Mouse (Mus musculus): ENCODE results near the gene Ndufb7. TPM values are rescaled to one million over a fixed set of nuclear protein-coding genes. Genes with fewer than 3 reads are reported as not detected.

Ndufb7 gene
- polyA plus RNA-seq, 1 experiment = 338 TPM

DNA sequence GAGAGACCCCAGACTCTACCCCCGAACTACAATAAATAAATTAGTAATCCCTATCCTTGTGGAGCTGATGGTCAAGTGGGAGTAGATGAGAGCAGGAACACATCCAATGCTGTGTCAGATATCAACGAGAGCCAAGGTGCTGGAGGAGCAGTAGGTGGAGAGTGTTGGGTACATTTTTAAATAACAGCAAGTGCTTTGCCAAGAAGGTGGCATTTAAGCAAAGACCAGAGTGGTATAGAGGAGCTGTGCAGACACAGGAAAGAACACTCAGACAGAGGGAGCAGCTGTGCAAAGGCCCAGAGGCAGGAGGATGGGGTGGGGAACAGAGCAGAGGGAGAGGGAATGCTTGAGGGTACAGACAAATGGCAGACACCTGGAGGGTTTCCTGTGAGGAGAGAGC is 50.6 kb downstream of the Ndufb7 start:
- no peak for TF ChIP-seq GATA1 (IDR thresholded peaks at IDR 0.05; ENCODE audit: low read length)

- no peak for TF ChIP-seq GATA1 (IDR thresholded peaks at IDR 0.05; ENCODE audit: low read length)
These were observed 52.1 kb downstream of the Ndufb7 start for GRCm38 (mm10) chr8:83618566-83618965.

- TF ChIP-seq GATA1 (IDR thresholded peaks at IDR 0.05; ENCODE audit: low read length) = no peak
These were observed 53.3 kb downstream of the Ndufb7 start for GRCm38 (mm10) chr8:83619568-83620285.

Other genes starting within 250 kb of the Ndufb7 start
- gene Elmod2, start 234.2 kb upstream of the Ndufb7 start, polyA plus RNA-seq (2012) = 0.14 and 0.22 TPM in 2 replicates
- gene Mgat4d, start 218.2 kb upstream of the Ndufb7 start, polyA plus RNA-seq (2012) = not detected in 2 replicates
- not detected in 2 replicates for gene Clgn, start 176.8 kb upstream of the Ndufb7 start, polyA plus RNA-seq (2012)
- 1.4 and 1.8 TPM in 2 replicates for gene Scoc, start 108.3 kb upstream of the Ndufb7 start, polyA plus RNA-seq (2012)
- not detected in 2 replicates for gene Olfr370, start 30.9 kb upstream of the Ndufb7 start, polyA plus RNA-seq (2012)
- 121 and 229 TPM in 2 replicates for gene Tecr, start 41.3 kb downstream of the Ndufb7 start, polyA plus RNA-seq (2012)
- gene Dnajb1, start 41.5 kb downstream of the Ndufb7 start, polyA plus RNA-seq (2012) = 48.1 and 64.0 TPM in 2 replicates
- gene Gipc1, start 86.0 kb downstream of the Ndufb7 start, polyA plus RNA-seq (2012) = 63.1 and 78.2 TPM in 2 replicates
- 0.06 and 0.13 TPM in 2 replicates for gene Ptger1, start 100.0 kb downstream of the Ndufb7 start, polyA plus RNA-seq (2012)
- 75.4 and 91.7 TPM in 2 replicates for gene Pkn1, start 132.5 kb downstream of the Ndufb7 start, polyA plus RNA-seq (2012)
- 61.0 and 78.7 TPM in 2 replicates for gene Ddx39, start 148.5 kb downstream of the Ndufb7 start, polyA plus RNA-seq (2012)
- 49.5 and 69.7 TPM in 2 replicates for gene Adgre5, start 174.7 kb downstream of the Ndufb7 start, polyA plus RNA-seq (2012)

All from G1E-ER4 (cell line).